Mouse (Mus musculus) ovary, postnatal 36 days (tissue): ENCODE measurements around the gene Stxbp5.
"Not testable (repeated sequence)": the region's sequence is repeated elsewhere in the genome, so short reads cannot be mapped to it uniquely, and the experiment has no call there.

Experiments used
- DNase-seq: peaks from one replicate; pipeline ENCODE4 v3.0.0; 2022; ENCODE audit warnings: low spot score, mixed read lengths

The Stxbp5 gene

DNA sequence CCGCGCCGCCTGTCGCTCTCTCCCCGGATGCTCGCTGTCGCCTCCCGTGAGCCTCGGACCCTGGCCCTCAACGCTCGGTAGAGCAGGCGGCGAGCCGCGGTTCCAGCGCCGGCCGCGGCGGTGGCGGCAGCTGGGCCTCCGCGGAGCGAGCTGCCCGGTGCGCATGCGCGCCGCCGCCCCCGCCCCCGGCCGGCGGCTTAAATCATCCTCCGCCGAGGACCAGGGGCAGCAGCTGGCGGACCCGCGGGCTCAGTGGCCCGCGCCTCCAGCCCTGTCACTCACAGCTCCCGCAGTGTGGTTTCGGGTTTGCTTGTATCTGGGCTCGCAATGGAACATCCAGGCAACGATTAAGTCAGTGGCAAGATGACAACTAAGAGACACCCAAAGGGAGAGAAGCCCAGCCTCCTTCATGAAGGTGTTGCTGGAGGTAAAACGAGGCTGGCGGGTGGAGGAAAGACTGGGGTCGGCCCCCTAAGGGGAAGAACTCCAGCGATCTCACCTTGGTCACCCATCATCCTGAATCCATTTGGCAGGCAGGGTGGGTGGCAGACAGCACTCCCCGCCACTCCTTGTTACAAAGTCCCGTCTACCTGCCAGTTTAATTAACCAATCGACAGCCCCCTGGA is at the start of gene Stxbp5:
Gene Stxbp5 (minus strand): TSS at position 9 of the 626 bp plus-strand sequence.
- peak; percentile 85 for DNase-seq

DNA sequence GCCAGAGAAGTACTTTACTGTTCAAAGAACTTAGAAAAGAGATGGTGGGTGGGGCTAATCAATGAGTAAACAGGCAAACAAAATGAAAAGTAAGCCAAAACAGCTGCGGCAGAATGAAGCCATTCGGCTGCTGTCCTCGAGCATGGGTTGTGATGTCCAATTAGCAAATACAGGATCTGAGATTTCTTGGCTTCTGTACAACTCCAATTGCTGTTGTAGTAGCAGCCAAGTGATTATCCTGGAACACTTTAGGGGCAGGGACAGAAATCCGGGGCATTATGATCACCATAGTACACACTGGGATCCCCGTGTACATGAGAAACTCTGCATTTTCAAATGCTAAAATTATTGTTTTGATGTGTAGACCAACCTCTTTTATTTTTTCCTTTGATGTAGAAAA is 11.5 kb upstream of the Stxbp5 start:
- no peak for DNase-seq

DNA sequence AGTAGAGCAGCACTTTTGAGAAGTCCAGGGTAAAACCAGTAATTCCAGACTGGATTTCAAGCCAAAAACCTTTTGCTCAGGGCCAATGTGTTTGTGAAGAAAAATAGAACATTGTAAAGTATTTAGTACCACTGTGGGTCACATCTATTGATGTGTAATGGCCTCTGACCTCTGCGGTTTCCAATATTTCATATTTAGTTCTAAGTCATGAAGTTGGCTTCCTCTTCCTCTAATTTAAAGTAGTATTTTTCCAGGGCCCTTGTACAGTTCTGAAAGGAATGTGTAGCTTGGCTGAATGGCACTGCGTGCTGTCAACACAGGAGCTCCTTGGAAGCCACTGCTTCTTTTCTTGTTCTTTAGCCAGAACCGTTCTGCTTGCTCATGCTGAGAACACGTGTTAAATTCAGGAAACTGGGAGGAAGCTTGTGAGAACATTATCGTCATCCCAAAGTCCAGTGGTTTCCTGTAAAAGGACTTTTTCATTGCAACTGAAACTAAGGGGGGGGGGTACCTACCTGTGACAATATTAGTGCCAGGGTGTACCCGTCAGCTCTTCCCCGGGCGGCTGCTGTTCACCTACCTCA is 7.1 kb upstream of the Stxbp5 start:
- no peak for DNase-seq

DNA sequence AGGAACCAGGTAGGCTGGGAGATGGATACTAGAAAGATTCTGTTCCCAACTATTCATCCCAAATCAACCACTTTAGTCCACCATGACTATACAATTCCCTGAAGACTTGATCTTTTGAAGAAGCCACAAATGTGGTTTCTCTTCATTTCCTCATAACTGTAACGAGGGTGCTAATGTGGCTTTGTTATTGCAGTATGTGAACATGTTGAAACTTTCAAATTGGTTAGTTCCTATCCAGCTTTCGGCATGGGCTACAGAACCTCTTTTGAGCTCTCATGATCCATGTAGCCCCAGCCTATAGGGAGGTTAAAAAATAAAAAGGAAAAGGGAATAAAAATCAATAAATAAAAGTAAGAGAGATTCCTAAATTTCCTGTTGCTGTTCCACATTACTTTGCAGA is 6.6 kb upstream of the Stxbp5 start:
- no peak for DNase-seq

DNA sequence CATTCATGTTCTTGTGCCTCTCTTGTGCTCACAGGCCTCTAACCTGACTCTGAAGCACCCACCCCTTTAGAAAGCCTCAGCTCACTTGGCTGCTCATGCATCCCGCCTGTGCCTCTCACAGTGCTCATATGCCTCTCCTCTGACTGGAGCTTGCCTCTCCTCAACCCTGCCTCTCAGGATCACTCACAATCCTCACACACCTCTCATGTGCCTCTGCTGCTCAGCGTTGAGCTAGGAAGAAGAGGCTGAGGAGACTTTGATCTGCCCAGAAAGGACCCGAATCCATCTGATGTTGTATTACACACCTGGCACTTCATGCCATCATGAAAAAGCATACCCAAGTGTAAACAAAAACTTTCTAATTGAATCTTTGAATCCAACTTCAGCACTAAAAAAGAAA is 5.3 kb upstream of the Stxbp5 start:
- DNase-seq = no peak

DNA sequence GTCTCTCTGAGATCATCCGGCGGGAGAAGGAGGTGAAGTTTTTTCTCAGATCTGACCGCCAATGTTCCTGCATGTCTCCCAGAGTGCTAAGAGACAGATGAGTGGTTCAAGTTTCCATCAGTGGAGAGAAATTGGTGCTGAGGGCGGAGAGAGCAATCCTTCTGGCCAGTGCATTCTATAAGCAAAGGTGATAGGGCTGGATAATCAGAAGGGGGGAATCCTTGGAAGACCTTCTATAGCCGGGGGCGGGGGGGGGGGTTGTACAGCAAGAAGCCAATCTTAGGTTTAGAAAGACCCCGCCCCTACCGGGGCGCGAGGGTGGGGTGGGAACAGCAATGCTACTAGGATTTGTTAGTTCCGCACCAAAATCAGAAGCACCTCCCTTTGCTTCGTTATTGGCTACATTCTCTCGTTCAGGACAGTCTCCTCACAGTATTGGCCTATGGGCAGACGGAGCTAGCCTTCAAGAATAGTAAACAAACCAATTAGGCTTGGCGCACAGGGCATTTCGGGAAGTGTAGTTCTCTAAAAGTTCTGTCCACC is 889 bp upstream of the Stxbp5 start:
- DNase-seq = peak; percentile 67

DNA sequence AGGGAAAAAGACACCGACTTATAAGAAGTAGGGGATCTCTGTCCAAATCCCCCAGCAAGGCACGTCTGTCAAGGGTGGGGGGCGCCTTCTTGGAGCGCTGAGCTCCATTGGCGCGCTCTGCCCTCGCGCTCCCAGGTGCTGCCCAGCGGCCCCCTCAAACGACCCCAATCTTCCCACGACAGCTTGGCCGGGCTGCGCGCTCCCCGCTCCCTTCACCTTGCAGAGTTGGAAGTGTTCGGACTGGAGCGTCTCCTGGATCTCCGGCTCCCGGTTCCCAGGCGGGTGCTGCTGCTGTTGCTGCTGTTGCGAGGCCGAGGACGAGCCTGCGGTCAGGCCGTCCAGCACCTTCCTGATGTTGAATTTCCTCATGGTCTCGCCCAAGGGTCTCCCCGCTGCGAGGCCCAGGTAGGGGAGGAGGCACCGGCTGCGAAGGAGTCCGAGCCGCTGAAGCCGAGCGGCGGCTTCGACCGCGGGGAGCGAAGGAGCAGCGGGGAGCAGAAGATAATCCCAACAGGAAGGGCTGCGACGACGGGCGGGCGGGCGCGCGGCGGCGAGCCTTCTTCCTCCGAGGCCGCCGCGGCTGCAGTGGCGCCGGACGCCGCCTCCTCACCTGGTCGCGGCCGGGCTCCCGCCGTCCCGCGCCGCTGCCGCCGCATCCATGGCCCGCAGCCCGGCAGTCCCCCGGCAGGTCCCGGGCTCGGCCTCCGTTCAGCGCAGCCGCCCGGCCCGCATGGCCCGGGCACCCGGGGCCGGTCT is 386 bp downstream of the Stxbp5 start:
- DNase-seq = no peak

DNA sequence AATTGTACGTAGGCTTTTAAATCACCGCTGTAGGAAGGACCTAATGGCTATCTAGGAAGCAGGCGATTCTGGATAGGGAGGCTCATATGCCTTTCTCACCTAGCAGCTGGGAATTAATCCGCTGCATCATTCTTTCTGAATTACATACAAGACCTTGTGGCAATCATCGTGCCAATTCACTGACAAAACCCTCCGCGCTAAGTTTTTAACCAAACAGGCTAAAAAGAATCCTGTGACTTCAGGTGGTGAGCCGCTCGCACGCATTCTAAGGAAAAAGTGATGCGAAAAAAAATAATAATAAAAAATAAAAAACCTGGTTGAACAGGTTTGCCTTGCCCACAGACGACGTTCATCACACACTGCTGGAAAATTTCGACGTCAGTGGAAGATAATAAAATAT is 1.1 kb downstream of the Stxbp5 start:
- no peak for DNase-seq

DNA sequence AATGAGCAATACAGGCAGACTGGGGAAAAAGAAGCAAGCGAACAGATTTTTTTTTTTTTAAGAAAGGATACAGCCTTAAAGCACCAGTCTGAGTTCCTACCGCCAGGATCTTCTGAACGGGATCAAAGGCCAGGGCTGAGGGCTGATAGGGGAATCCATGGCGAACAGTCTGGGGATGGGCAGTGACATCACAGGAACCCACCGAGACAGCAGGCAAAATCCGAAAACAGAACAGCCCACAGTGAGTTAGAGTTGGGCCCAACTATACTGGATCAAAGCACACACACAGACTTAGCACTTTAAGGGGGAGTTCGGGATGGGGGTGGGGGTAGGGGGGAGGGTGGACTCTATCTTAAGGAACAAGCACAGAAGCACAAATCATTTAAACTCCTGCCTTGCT is 1.8 kb downstream of the Stxbp5 start:
- DNase-seq = no peak

DNA sequence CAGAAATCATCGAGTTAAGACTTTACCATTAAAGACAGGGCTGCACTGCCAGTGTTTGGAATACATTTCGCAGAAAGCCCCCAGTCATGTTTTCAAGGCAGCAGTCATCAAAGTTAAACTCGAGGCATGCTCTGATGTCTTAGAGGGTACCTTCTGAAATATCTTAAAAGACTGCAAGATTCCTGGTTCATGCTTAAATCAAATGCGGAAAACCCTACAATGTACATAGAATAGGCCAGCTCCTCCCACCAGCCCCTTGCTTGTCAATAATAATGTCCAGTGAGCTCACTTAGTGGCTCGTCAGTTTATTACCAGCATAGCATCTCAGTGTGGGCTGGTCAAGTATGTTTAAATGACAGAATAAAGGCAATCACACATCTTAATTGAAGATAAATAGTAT is 3.0 kb downstream of the Stxbp5 start:
- no peak for DNase-seq

DNA sequence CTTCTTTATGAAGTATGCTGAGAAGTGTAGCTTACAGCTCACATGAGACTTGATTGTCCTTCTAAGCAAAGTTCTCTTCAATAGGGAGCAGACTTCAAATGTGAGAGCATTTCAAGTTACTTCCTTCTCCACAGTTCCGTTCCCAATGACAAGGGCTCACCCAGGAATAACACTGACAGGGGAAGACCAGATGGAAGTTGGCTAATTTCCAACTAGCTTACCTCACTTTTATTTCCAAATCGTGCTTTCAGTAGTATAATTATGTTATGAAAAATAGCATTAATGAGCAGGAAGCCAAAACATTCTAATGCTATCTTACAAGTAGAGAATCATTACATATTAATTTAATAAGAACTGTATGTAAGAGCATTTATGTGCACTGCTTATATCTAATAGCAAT is 7.3 kb downstream of the Stxbp5 start:
- no peak for DNase-seq

DNA sequence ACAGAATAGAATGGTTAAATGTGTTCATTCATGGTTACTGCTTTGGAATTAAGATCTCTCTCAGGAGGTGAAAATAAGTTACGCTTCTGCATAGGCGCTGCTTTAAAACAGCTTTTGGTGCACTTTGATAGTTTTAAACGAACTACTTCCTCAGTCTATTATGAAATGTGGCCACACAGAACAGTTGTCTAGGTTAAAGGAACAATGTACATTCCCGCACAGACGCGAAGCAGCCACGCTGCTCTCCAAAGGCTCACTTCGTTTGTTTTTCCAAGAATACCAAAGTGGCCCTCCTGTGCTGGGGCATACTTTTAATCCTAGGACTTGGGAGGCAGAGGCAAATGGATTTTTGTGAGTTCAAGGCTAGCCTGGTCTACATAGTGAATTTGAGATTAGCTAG is 11.2 kb downstream of the Stxbp5 start:
- DNase-seq = no peak

DNA sequence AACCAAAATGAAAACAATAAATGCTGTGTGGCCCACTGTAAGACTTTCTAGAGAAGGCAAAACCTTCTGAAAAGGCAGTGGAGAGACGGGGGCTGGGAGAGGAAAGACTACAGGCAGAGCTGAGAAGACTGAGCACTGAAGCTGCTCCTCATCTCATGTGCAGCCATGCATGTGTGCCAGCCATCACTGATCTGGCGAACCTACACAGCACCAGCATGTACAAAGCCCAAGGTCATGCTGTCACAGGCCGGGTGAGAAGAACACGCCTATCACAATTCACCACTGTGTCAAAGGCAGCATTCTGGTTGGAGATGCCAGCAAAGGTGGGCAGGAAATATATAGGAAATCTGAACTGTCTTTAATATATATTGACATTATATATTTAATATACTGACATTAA is 12.2 kb downstream of the Stxbp5 start:
- DNase-seq = no peak

DNA sequence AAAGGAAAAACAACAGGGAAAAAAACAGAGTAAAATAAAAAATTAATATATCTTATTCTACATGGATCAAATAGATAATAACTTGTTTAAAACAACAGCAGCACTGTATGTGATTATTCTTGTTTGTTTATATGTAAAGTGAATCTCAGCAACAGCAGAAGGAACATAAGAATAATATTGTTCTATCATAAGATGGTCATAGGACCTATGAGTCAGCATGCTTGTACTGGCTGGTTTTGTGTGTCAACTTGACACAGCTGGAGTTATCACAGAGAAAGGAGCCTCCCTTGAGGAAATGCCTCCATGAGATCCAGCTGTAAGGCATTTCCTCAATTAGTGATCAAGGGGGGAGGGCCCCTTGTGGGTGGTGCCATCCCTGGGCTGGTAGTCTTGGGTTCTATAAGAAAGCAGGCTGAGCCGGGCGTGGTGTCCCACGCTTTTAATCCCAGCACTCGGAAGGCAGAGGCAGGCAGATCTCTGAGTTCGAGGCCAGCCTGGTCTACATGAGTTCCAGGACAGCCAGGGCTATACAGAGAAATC is 19.0 kb downstream of the Stxbp5 start:
- DNase-seq = not testable (repeated sequence)

DNA sequence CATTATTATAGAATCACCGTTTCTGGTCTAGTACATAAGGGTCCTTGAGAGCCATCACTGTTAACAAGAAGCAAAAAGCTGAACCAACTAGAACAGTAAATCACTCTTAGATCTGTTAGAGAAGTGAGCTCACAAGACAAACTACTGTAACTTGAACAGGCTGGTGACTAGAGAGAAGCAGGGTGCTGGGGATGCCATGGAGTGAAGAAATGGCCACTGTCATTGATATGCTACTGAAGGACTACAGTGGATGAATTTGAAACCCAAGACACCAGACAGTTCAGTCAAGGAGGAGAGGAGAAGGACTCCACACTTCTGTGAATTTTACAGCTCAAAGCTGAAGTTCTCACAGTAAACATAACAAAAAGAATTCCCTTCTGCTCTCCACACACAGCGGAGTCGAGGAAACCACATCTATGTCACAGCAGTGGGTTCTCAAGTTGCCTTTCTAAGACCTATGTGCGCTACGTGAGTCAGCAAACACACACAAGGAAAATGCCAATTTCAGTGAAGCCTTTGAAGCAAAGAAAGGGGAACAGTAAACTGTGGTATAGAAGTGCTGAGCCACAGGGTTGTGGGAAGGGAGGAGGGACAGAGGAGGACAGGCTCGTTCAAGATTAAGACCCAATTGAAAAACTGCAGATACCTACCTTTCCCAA is 20.7 kb downstream of the Stxbp5 start:
- DNase-seq = no peak

DNA sequence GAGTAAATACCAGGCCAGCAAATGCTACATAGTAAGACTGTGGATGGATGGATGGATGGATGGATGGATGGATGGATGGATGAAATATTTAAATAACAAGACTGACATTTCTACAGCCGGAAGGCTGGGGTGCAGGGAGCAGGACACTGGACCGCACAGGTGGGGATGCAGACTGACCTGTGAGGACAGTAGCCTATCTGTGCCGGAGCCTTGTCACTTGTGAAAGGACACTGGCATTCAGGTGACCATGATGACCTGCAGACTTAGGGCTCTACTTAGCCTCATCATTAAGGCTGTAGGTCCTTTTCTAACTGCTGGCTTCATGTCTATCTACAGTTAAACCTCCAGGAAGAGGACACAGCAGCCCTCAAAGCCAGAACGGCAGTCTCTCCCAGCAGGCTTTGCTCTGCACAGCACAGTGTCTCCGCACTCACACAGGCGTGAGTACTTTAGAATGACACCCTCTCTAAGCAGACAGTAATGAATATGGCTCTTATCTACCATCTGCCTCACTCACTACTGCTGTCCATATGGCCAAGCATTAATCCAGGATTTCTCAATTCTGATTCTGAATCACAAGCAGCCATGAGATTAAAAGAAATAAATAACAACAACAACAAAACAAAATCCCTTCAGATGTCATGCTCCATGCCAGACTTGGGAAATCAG is 21.9 kb downstream of the Stxbp5 start:
- DNase-seq = no peak

DNA sequence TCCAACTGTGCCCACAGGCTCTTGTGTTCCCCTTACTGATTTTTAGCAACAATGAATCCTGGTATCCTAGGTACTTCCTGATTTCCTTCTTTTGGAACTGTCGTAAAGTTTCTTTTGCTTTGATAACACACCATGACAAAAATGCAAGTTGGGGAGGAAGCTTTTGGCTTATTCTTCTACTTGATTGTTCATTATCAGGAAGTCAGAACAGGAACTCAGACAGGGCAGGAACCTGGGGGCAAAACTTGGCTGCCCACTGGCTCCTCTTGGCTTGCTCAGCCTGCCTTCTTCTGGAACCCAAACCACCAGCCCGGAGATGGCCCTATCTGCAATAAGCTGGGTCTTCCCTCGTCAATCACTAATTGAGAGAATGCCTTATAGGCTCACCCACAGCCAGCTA is 25.0 kb downstream of the Stxbp5 start:
- DNase-seq = no peak

DNA sequence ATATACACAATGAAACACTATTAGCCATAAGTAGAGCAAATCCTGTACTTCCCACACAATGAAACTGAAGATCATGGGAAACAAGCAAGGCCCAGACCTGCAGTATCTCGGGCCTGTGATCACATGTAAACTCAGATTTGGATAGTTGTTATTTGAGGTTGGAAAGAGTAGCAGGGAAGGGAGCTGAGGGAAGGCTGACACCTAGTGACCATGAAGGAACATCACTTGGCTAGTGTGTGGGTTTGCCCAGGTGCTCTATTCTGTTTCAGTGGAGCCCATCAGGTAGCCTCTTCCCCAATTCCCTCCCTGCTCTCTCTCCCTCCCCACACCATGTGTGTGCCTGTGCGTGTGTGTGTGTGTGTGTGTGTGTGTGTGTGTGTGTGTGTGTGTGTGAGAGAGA is 28.7 kb downstream of the Stxbp5 start:
- DNase-seq = no peak

DNA sequence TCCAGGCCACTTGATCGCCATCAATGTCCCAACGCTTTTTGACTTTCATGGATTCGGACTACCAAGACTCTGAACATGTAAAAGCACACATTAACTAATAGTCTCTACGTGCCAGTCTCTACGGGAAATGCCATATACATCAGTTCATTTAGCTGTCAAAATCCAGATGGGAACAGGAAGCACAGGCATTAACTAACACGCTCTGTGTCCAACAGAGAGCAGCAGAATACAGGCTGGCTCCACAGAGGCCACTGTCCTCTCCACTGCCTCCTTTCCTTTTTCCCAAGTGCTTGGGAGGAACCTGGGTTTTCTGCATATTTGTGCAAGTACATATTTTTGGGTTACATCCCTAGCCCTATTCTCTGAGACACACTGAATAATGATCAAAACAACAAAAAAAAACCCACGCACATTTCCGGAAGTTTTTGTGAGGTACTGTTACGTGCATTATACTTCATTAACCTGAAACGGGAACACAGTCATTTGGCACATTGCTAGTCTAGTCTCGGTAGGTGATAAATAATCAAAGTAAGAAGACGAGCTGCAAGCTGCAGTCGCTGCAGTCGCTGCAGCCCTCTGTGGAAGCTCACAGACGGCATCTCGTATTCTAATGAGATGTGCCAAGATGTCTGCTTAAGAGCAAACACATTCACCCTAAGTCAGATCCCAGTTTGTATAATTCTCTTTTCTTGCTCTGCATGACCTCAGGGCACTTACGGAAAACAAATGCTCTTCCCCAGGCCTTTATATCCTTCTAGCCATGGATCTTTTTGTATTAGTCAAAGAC is 33.9 kb downstream of the Stxbp5 start:
- DNase-seq = no peak

DNA sequence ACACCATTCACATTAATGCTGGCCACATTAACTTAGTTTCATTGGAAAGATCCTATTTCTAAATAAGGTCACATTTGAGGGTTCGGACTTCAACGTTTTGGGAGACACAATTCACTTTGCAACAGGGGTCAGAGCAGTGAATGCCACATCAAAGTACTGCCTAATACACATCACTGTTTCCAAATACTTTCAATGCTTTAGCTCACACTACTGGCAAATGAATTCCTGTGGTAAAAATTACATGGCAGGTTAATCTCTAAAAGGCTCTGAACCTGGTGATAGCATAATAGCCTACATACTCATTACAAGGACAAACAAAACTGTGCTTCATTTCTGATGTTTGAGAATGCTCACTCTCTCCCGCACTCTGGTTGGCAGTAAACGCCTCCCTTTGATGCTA is 40.9 kb downstream of the Stxbp5 start:
- no peak for DNase-seq

DNA sequence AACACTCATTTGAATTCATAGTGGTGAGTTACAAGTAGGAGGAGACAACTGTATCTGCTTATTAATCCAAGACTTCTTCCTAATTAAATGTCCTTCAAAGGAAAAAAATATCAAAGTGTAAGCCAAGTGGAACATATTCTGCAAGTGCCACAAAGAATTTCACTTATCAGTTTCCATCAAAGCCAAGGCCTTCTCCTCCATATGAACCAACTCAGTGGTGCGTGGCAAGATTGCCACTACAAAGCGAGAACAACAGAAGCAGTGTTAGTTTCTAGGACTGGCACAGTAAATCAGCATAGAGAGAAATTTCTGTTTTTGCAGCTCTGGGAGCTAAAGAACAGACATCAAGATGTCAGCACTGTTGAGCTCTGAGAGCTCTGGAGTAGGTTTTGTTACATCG is 41.4 kb downstream of the Stxbp5 start:
- no peak for DNase-seq
